Mouse (Mus musculus): ENCODE measurements around the gene Smarce1. TPM values are rescaled to one million over a fixed set of nuclear protein-coding genes. Genes with fewer than 3 reads are reported as not detected.

Smarce1 gene
- polyA plus RNA-seq, 1 experiment, result 37.0 TPM

GRCm38 (mm10) chr11:99207449-99207848, 23.4 kb downstream of the Smarce1 start:
- WGBS, result 86% methylated on average over 2 of the region's 2 CpGs
- Histone ChIP-seq H3K36me3 (ENCODE audit: control insufficient read depth, insufficient read depth, low read length) (peaks cover 24% of the 10 kb centered on the region), H3K27ac (ENCODE audit: control insufficient read depth, insufficient read depth, low read length) (no peak overlapping the region), H3K27me3 (ENCODE audit: control insufficient read depth, insufficient read depth, low read length) (no peaks in the 10 kb centered on the region), H3K4me1 (replicated peaks; ENCODE audit: control insufficient read depth, insufficient read depth, low read length) (no peaks in the 10 kb centered on the region), H3K4me3 (ENCODE audit: control insufficient read depth, insufficient read depth, low read length) (no peak overlapping the region)
- DNase-seq, result no peak
- TF ChIP-seq CTCF (IDR thresholded peaks at IDR 0.05; ENCODE audit: borderline replicate concordance, control insufficient read depth, extremely low read depth, insufficient read depth, low read length, poor library complexity), result no peak
- no peak for TF ChIP-seq POLR2A (IDR thresholded peaks at IDR 0.05; ENCODE audit: control insufficient read depth, extremely low read depth, insufficient read depth, low read length, poor library complexity)

- Histone ChIP-seq H3K27ac (ENCODE audit: control insufficient read depth, insufficient read depth, low read length) (no peak overlapping the region), H3K27me3 (ENCODE audit: control insufficient read depth, insufficient read depth, low read length) (no peaks in the 10 kb centered on the region), H3K4me1 (replicated peaks; ENCODE audit: control insufficient read depth, insufficient read depth, low read length) (no peaks in the 10 kb centered on the region), H3K4me3 (ENCODE audit: control insufficient read depth, insufficient read depth, low read length) (no peak overlapping the region), H3K36me3 (ENCODE audit: control insufficient read depth, insufficient read depth, low read length) (peaks cover 19% of the 10 kb centered on the region)
- DNase-seq, result peak; percentile 38
- TF ChIP-seq POLR2A (IDR thresholded peaks at IDR 0.05; ENCODE audit: control insufficient read depth, extremely low read depth, insufficient read depth, low read length, poor library complexity) (no peak), CTCF (IDR thresholded peaks at IDR 0.05; ENCODE audit: borderline replicate concordance, control insufficient read depth, extremely low read depth, insufficient read depth, low read length, poor library complexity) (peak; percentile 51; the same call in 1 of the 2 replicates)
- 30% methylated on average over 2 of the region's 2 CpGs for WGBS
Measured at GRCm38 (mm10) chr11:99206954-99207353, 23.9 kb downstream of the Smarce1 start.

- peak; percentile 65 for DNase-seq
- Histone ChIP-seq H3K27me3 (ENCODE audit: control insufficient read depth, insufficient read depth, low read length) (no peaks in the 10 kb centered on the region), H3K4me1 (replicated peaks; ENCODE audit: control insufficient read depth, insufficient read depth, low read length) (no peaks in the 10 kb centered on the region), H3K4me3 (ENCODE audit: control insufficient read depth, insufficient read depth, low read length) (no peak overlapping the region), H3K27ac (ENCODE audit: control insufficient read depth, insufficient read depth, low read length) (no peak overlapping the region), H3K36me3 (ENCODE audit: control insufficient read depth, insufficient read depth, low read length) (no peaks in the 10 kb centered on the region)
- WGBS, result 4% methylated on average over 14 of the region's 14 CpGs
- TF ChIP-seq POLR2A (IDR thresholded peaks at IDR 0.05; ENCODE audit: control insufficient read depth, extremely low read depth, insufficient read depth, low read length, poor library complexity), result no peak
- TF ChIP-seq CTCF (IDR thresholded peaks at IDR 0.05; ENCODE audit: borderline replicate concordance, control insufficient read depth, extremely low read depth, insufficient read depth, low read length, poor library complexity), result peak; percentile 87; the same call in 1 of the 2 replicates
Measured at GRCm38 (mm10) chr11:99189154-99189582, 41.6 kb downstream of the Smarce1 start.

GRCm38 (mm10) chr11:99187348-99187747, 43.5 kb downstream of the Smarce1 start:
- Histone ChIP-seq H3K27ac (ENCODE audit: control insufficient read depth, insufficient read depth, low read length) (no peak overlapping the region), H3K4me1 (replicated peaks; ENCODE audit: control insufficient read depth, insufficient read depth, low read length) (peaks cover 4% of the 10 kb centered on the region), H3K4me3 (ENCODE audit: control insufficient read depth, insufficient read depth, low read length) (no peak overlapping the region), H3K36me3 (ENCODE audit: control insufficient read depth, insufficient read depth, low read length) (no peaks in the 10 kb centered on the region), H3K27me3 (ENCODE audit: control insufficient read depth, insufficient read depth, low read length) (no peaks in the 10 kb centered on the region)
- no peak for DNase-seq
- TF ChIP-seq CTCF (IDR thresholded peaks at IDR 0.05; ENCODE audit: borderline replicate concordance, control insufficient read depth, extremely low read depth, insufficient read depth, low read length, poor library complexity) (no peak), POLR2A (IDR thresholded peaks at IDR 0.05; ENCODE audit: control insufficient read depth, extremely low read depth, insufficient read depth, low read length, poor library complexity) (no peak)
- WGBS, result 97% methylated on average over 4 of the region's 4 CpGs

- no peak for TF ChIP-seq POLR2A (IDR thresholded peaks at IDR 0.05; ENCODE audit: control insufficient read depth, extremely low read depth, insufficient read depth, low read length, poor library complexity)
- no peaks in the 10 kb centered on the region for H3K27me3 ChIP-seq (ENCODE audit: control insufficient read depth, insufficient read depth, low read length)
- DNase-seq, result no peak
- no peaks in the 10 kb centered on the region for H3K36me3 ChIP-seq (ENCODE audit: control insufficient read depth, insufficient read depth, low read length)
- H3K4me1 ChIP-seq (replicated peaks; ENCODE audit: control insufficient read depth, insufficient read depth, low read length), result peaks cover 5% of the 10 kb centered on the region
- H3K4me3 ChIP-seq (ENCODE audit: control insufficient read depth, insufficient read depth, low read length), result no peak overlapping the region
- no peak overlapping the region for H3K27ac ChIP-seq (ENCODE audit: control insufficient read depth, insufficient read depth, low read length)
- WGBS, result 61% methylated on average over 2 of the region's 2 CpGs
Measured at GRCm38 (mm10) chr11:99186836-99187235, 44.0 kb downstream of the Smarce1 start.

- 0 out of 2 replicates have a peak overlapping the region, but pooled peaks have one; percentile 12 for H3K4me3 ChIP-seq (ENCODE audit: control insufficient read depth, insufficient read depth, low read length)
- H3K27me3 ChIP-seq (ENCODE audit: control insufficient read depth, insufficient read depth, low read length), result no peaks in the 10 kb centered on the region
- H3K36me3 ChIP-seq (ENCODE audit: control insufficient read depth, insufficient read depth, low read length), result no peaks in the 10 kb centered on the region
- H3K27ac ChIP-seq (ENCODE audit: control insufficient read depth, insufficient read depth, low read length), result no peak overlapping the region
- H3K4me1 ChIP-seq (replicated peaks; ENCODE audit: control insufficient read depth, insufficient read depth, low read length), result peaks cover 6% of the 10 kb centered on the region
- 14% methylated on average over 11 of the region's 11 CpGs for WGBS
- no peak for TF ChIP-seq CTCF (IDR thresholded peaks at IDR 0.05; ENCODE audit: borderline replicate concordance, control insufficient read depth, extremely low read depth, insufficient read depth, low read length, poor library complexity)
- TF ChIP-seq POLR2A (IDR thresholded peaks at IDR 0.05; ENCODE audit: control insufficient read depth, extremely low read depth, insufficient read depth, low read length, poor library complexity), result no peak
- DNase-seq, result no peak
Measured at GRCm38 (mm10) chr11:99182575-99182974, 48.2 kb downstream of the Smarce1 start.

GRCm38 (mm10) chr11:99180071-99180470, 50.7 kb downstream of the Smarce1 start:
- Histone ChIP-seq H3K36me3 (ENCODE audit: control insufficient read depth, insufficient read depth, low read length) (no peaks in the 10 kb centered on the region), H3K4me3 (ENCODE audit: control insufficient read depth, insufficient read depth, low read length) (no peak overlapping the region), H3K4me1 (replicated peaks; ENCODE audit: control insufficient read depth, insufficient read depth, low read length) (peaks cover 20% of the 10 kb centered on the region), H3K27me3 (ENCODE audit: control insufficient read depth, insufficient read depth, low read length) (no peaks in the 10 kb centered on the region), H3K27ac (ENCODE audit: control insufficient read depth, insufficient read depth, low read length) (no peak overlapping the region)
- DNase-seq, result no peak
- 38% methylated on average over 5 of the region's 5 CpGs for WGBS
- TF ChIP-seq POLR2A (IDR thresholded peaks at IDR 0.05; ENCODE audit: control insufficient read depth, extremely low read depth, insufficient read depth, low read length, poor library complexity) (no peak), CTCF (IDR thresholded peaks at IDR 0.05; ENCODE audit: borderline replicate concordance, control insufficient read depth, extremely low read depth, insufficient read depth, low read length, poor library complexity) (no peak)

Measured in thymus, adult 2 months (tissue).